Mouse (Mus musculus) hindbrain, postnatal 0 days (tissue): ENCODE data around the gene Kremen2. TPM values are rescaled to one million over a fixed set of nuclear protein-coding genes. Genes with fewer than 3 reads are reported as not detected.

ENCODE experiments used
- ATAC-seq: fragments of 200-750 bp; cut with Nextera tagmentation; 2 replicates; pipeline ENCODE4 v1.8.0; 2017; ENCODE audit warnings: mild to moderate bottlenecking, moderate TSS enrichment, moderate library complexity
- DNase-seq: peaks from one replicate; pipeline ENCODE4 v3.0.0-alpha.2; 2015; ENCODE audit warnings: low spot score
- H3K27ac ChIP-seq: fragments of 300-500 bp; sonication (generic); 2 replicates; pipeline ENCODE4 v1.5.1; 2014; ENCODE audit warnings: mild to moderate bottlenecking
- H3K27me3 ChIP-seq: fragments of 300-500 bp; sonication (generic); 2 replicates; pipeline ENCODE4 v1.6.1; 2014; ENCODE audit warnings: low read length, mixed read lengths; ENCODE audit not compliant: insufficient read depth
- H3K36me3 ChIP-seq: fragments of 300-500 bp; sonication (generic); 2 replicates; pipeline ENCODE4 v1.6.1; 2014; ENCODE audit warnings: low read length, mixed read lengths; ENCODE audit not compliant: insufficient read depth
- H3K4me1 ChIP-seq: fragments of 300-500 bp; sonication (generic); 2 replicates; pipeline ENCODE4 v1.6.1; 2014; ENCODE audit warnings: antibody characterized with exemption, low read length, mixed read lengths; ENCODE audit not compliant: insufficient read depth
- H3K4me2 ChIP-seq: fragments of 300-500 bp; sonication (generic); 2 replicates; pipeline ENCODE4 v1.6.1; 2014; ENCODE audit warnings: low read depth, mild to moderate bottlenecking, low read length, moderate library complexity, mixed read lengths
- H3K4me3 ChIP-seq: fragments of 300-500 bp; sonication (generic); 2 replicates; pipeline ENCODE4 v1.5.1; 2014; ENCODE audit warnings: low read length
- H3K9ac ChIP-seq: fragments of 300-500 bp; sonication (generic); replicated peaks from 2 replicates; pipeline ENCODE4 v1.6.1; 2014; ENCODE audit warnings: mild to moderate bottlenecking, low read length, moderate library complexity, mixed read lengths
- H3K9me3 ChIP-seq: fragments of 300-500 bp; sonication (generic); 2 replicates; pipeline ENCODE4 v1.6.1; 2016; ENCODE audit warnings: low read length, mixed read lengths
- CTCF ChIP-seq: IDR thresholded peaks from 2 replicates; pipeline ENCODE4 v1.5.1; 2016; ENCODE audit warnings: antibody characterized with exemption, control low read depth, low read depth
- WGBS: fragments of 180-500 bp; shearing (Covaris S2); extraction: QIAGEN DNeasy Blood & Tissue Kit; methylation state at CpG from one replicate; pipeline ENCODE4 v1.1.7; 2014; 5-methylcytosine and 5-hydroxymethylcytosine counted together
- polyA plus RNA-seq: library from polyadenylated mRNA; unstranded; fragments of >200 nt; fragmentation: Nextera tagmentation; extraction: Ambion mirVana; gene quantifications from 2 replicates; pipeline ENCODE4 v1.2.1, GENCODE M21; 2015
- total RNA-seq: library from RNA; depleted of rRNA; stranded (reverse); fragments of >200 nt; gene quantifications from 2 replicates; pipeline ENCODE4 v1.2.3, GENCODE M21; 2014

The Kremen2 gene
- total and polyA plus RNA-seq, 2 experiments from 2014 or later, result 1.2 to 1.4 TPM

- DNase-seq (no peak), ATAC-seq (no peak)
- Histone ChIP-seq H3K4me3 (peak overlapping the region; percentile 74), H3K9ac (peak overlapping the region; percentile 59), H3K4me2 (peak overlapping the region; percentile 92), H3K36me3 (no peaks in the 10 kb centered on the region), H3K27ac (peak overlapping the region; percentile 71), H3K27me3 (no peaks in the 10 kb centered on the region), H3K9me3 (no peaks in the 10 kb centered on the region), H3K4me1 (0 out of 2 replicates have a peak, but pooled peaks cover 4% of the 10 kb centered on the region)
- no peak for TF ChIP-seq CTCF
- 61% methylated on average over 4 of the region's 4 CpGs for WGBS
These were observed 20.2 kb downstream of the Kremen2 start for GRCm38 (mm10) chr17:23725477-23725876.

- no peak within 1 kb of the TSS for H3K4me2 ChIP-seq
- H3K9ac ChIP-seq, result no peak within 1 kb of the TSS
- H3K4me3 ChIP-seq, result no peak within 1 kb of the TSS
- no peak for DNase-seq
- no peaks in the 10 kb centered on the region for H3K9me3 ChIP-seq
- no peak within 1 kb of the TSS for H3K27ac ChIP-seq
- no peak for ATAC-seq
- H3K27me3 ChIP-seq, result no peaks in the 10 kb centered on the region
- no peak for TF ChIP-seq CTCF
- WGBS, result 73% methylated on average over 7 of the region's 7 CpGs
- no peaks in the 10 kb centered on the region for H3K36me3 ChIP-seq
- 0 out of 2 replicates have a peak, but pooled peaks cover 4% of the 10 kb centered on the region for H3K4me1 ChIP-seq
These were observed 23.1 kb downstream of the Kremen2 start, which contains the start of gene 1520401A03Rik for GRCm38 (mm10) chr17:23722376-23723125. Gene 1520401A03Rik (minus strand): TSS chr17:23722783.

DNA sequence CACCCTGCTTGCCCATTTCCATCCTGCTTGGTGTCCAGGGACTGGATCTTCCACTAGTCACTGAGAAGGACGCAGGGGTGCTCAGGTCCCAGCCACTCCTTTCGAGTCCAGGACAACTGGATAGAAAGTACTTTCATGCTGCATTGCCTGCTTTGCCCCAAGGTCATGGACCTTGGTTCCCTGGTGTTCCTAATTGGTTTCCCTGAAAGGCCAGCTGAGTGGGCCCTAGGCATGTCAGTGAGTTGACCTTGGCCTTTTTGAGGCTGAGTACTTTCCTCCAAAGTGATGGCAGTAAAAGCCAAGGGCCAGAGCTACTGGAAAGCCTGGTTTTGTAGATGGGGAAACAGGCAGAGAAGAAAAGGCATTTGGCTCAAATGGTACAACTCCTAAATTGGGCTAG lies 23.7 kb downstream of the Kremen2 start:
- Histone ChIP-seq H3K27ac (no peak overlapping the region), H3K4me1 (0 out of 2 replicates have a peak, but pooled peaks cover 4% of the 10 kb centered on the region), H3K4me2 (no peak overlapping the region), H3K4me3 (no peak overlapping the region), H3K36me3 (no peaks in the 10 kb centered on the region), H3K9ac (no peak overlapping the region), H3K9me3 (no peaks in the 10 kb centered on the region), H3K27me3 (no peaks in the 10 kb centered on the region)
- no peak for DNase-seq
- ATAC-seq, result no peak
- 75% methylated on average over 2 of the region's 2 CpGs for WGBS
- TF ChIP-seq CTCF, result no peak

DNA sequence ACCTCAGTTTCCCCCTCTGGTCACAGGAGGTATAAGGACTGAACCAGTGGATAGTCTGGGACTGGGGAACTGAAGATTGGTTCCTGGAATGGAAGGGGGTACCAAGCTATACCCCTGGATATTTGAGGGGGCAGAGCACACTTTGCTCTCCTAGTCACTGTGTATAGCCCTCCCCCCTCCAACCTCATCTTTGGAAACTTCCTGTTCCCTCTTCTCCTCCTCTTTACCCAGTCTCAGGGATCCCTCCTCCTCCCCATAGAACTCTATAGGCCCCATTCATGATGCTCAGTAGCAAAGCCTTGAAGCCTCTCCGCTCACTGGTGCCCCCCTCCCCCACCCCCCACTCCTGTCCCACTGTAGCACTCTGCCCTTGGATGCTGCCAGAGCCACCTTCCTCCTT lies 26.2 kb downstream of the Kremen2 start:
- ATAC-seq (no peak), DNase-seq (no peak)
- TF ChIP-seq CTCF, result no peak
- Histone ChIP-seq H3K36me3 (no peaks in the 10 kb centered on the region), H3K9me3 (no peaks in the 10 kb centered on the region), H3K27ac (no peak overlapping the region), H3K4me3 (no peak overlapping the region), H3K9ac (no peak overlapping the region), H3K27me3 (no peaks in the 10 kb centered on the region), H3K4me2 (no peak overlapping the region), H3K4me1 (no peaks in the 10 kb centered on the region)
- 14% methylated on average over 1 of the region's 1 CpGs for WGBS

- no peak for TF ChIP-seq CTCF
- Histone ChIP-seq H3K27ac (no peak overlapping the region), H3K4me3 (no peak overlapping the region), H3K4me2 (no peak overlapping the region), H3K9me3 (no peaks in the 10 kb centered on the region), H3K36me3 (no peaks in the 10 kb centered on the region), H3K9ac (no peak overlapping the region), H3K27me3 (no peaks in the 10 kb centered on the region), H3K4me1 (no peaks in the 10 kb centered on the region)
- no peak for DNase-seq
- 70% methylated on average over 2 of the region's 2 CpGs for WGBS
- ATAC-seq, result no peak
These were observed 28.6 kb downstream of the Kremen2 start for GRCm38 (mm10) chr17:23717003-23717402.

DNA sequence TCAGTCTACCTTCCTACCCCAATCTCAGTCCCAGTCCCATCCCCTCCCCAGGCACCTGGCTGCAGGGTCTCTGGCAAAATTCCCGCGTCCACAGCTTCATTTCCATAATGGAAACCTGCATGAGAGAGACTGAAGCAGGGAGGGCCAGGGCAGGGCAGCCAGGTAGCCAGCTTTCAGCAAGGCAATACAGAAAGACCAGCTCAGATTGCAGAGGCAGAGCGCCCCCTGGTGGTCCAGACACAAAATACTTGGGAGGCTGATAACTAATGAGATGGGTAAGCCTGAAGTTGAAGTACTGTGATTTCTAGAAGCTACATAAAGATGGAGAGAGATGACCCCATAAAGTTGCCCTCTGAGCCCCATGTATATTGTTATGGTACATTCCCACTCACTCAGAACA lies 39.4 kb downstream of the Kremen2 start:
- 1% methylated on average over 3 of the region's 3 CpGs for WGBS
- ATAC-seq, result peak; percentile 82

DNA sequence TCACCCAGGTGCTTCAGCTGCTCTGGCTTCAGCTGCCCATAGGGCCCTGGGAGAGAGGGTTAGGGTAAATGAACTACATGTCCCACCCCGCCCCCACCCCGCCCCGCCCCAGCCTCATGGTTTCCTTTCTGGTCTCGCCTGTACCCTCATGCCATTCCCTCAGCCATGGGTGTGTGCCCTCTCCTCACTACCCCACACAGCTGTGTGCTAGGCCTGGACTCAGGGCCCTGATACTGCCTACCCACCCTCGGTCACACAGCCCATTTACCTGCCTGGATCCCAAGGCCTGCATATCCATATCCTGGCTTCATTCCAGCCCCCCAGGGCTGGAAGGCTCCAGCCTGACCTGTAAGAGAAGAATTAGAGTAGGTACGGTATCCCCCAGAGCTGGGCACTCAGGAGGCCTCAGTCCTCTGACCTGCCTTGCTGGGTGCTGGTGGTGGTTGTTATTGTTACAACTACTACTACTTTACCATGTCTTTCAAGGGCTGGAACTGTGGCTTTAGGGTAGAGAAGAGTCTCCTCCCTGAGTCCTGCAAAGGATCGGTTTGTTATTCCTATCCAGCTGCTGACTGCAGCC lies 40.0 kb downstream of the Kremen2 start:
- WGBS, result 68% methylated on average over 7 of the region's 7 CpGs
- no peak overlapping the region for H3K27ac ChIP-seq
- no peaks in the 10 kb centered on the region; the same call in 1 of the 2 replicates for H3K27me3 ChIP-seq
- no peaks in the 10 kb centered on the region for H3K9me3 ChIP-seq
- no peak overlapping the region for H3K9ac ChIP-seq
- ATAC-seq (no peak; the same call in 1 of the 2 replicates), DNase-seq (no peak)
- no peaks in the 10 kb centered on the region for H3K36me3 ChIP-seq
- no peak for TF ChIP-seq CTCF
- H3K4me1 ChIP-seq, result no peaks in the 10 kb centered on the region
- no peak overlapping the region for H3K4me2 ChIP-seq
- H3K4me3 ChIP-seq, result no peak overlapping the region

More for the DNA sequence above, 39.4 kb downstream of the Kremen2 start:
- no peak overlapping the region for H3K4me2 ChIP-seq
- no peak overlapping the region for H3K27ac ChIP-seq
- H3K4me3 ChIP-seq, result no peak overlapping the region
- no peaks in the 10 kb centered on the region for H3K9me3 ChIP-seq
- no peaks in the 10 kb centered on the region; the same call in 1 of the 2 replicates for H3K27me3 ChIP-seq
- no peak overlapping the region for H3K9ac ChIP-seq
- no peaks in the 10 kb centered on the region for H3K36me3 ChIP-seq
- no peaks in the 10 kb centered on the region for H3K4me1 ChIP-seq
- peak; percentile 86 for DNase-seq
- TF ChIP-seq CTCF, result peak; percentile 95
